Mouse (Mus musculus) mesoderm, embryonic 11.5 days (tissue): ENCODE data around the gene Xrn1.
"Not testable (repeated sequence)": the region's sequence is repeated elsewhere in the genome, so short reads cannot be mapped to it uniquely, and the experiment has no call there.

ENCODE experiments used
- DNase-seq: peaks from one replicate; pipeline ENCODE4 v3.0.0-alpha.2; 2012; ENCODE audit warnings: low read depth, low spot score

The Xrn1 gene

DNA sequence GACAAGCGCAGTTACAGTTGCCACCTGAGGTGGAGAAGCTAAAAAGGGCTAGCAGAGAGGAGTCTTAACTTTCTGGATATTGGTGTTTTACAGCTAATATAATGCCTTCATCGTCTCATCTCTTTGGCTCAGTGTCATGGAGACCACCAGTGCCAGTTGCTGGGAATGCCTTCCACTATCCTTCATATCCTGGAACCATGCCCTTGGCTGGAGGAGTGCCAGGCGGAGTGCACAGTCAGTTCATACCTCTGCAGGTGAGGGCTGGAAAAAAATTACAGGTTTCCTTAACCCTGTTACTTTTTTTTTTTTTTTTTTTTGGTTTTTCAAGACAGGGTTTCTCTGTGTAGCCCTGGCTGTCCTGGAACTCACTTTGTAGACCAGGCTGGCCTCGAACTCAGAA is 96.9 kb downstream of the Xrn1 start:
- no peak for DNase-seq

- DNase-seq: no peak
Observed at GRCm38 (mm10) chr9:96054878-96055277, 100.3 kb downstream of the Xrn1 start.

GRCm38 (mm10) chr9:96056417-96057223 is 102.1 kb downstream of the Xrn1 start:
- DNase-seq: no peak

DNA sequence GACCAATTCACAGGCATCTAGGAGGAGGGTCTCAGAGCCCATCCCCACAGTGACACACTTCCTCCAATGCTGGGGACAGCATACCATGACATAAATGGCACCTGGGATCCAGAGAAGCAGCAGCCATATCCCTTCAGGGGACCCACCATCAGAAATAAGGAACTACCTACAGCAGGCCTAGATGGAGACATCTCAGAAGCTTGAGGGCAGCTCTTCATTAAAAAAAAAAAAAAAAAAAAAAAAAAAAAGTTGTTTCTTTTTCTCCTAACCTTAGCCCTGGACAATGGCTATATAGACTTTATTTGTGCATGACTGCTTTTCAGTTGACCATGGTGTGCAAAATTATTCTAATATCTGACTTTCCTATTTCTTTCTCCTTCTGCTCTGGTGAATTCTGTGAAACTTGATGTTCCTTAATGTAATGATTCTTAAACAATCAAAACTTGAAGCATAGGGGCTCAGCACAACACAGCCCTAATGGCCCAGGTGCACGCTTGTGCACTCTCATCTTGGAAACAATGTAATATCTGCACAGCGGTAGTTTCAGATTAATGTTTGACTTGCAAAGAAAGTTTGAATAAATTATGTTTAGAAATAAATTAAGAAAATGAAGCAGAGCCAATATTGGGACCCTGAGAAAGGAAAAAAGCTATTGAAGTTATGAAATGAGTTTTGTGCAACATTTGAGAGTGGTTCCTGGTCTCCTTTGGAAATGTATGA is 108.7 kb downstream of the Xrn1 start:
- no peak for DNase-seq

DNA sequence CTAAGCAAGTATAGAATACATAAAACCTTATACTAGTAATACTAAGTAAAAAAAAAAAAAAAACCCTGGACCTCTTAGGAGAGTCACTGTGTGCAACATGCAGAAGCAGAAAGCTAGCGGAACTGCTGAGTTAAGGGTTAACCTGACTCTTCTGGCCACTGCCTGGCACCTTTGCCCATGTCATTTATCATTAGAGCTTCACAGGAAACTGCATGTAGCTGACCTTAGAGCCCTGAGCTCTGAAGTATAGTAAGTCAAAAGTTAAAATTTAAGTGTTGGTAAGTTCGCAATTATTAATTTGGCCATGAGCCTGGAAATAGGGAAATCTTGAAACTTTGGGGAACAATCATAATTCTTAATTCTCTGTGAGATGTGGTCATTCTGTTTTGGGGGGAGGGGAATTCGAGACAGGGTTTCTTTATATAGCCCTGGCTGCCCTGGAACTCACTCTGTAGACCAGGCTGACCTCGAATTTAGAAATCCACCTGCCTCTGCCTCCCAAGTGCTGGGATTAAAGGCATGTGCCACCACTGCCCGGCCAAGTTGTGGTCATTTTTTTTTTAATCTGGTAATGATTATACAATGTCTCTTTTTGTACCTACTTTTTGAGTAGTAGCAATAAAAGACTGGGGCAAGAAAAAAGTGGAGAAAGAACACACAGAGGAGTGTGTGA is 109.4 kb downstream of the Xrn1 start:
- DNase-seq: no peak

GRCm38 (mm10) chr9:96067507-96067906 is 112.9 kb downstream of the Xrn1 start:
- no peak for DNase-seq

- DNase-seq: no peak
Observed at GRCm38 (mm10) chr9:96078752-96079315, 124.3 kb downstream of the Xrn1 start.

- no peak for DNase-seq
Observed at GRCm38 (mm10) chr9:96085293-96085692, 130.7 kb downstream of the Xrn1 start.

DNA sequence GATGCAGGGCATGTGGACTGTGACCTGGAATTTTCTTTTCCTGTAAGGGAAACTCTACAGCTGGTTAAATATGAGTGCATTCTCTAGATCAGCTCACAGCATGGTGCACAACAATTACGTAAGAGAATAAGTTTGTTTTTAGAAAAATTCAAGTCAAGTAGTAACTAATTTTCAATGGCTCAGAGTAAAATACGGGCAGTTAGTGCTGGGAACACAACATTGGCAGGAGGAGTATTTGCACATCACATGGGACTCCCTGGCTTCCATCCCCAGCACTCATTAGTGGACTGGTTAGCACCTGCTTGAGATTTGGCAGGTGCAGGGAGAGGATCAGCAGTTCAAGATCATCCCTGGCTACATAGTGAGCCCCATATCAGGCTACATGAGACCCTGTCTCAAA is 133.1 kb downstream of the Xrn1 start:
- no peak for DNase-seq

- DNase-seq: not testable (repeated sequence)
Observed at GRCm38 (mm10) chr9:96088456-96088855, 133.9 kb downstream of the Xrn1 start.

DNA sequence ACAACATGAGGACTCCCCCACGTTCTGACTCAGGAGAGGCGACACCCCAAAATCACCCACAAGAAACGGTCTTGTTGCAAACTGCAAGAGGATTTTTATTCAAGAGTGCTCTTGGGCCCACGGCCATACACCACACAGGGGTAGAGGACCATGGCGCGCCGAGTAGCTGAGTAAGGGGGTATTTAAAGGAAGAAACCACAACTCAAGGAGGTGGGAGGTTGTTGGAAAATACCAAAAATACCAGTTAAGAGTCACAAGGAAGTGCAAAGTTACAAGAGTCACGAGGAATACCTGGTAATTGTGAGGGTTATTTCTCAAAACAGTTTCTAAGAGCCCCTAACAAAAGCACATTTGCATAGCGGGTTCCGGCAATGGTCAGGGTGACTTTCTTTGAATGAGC is 138.1 kb downstream of the Xrn1 start:
- DNase-seq: not testable (repeated sequence)

DNA sequence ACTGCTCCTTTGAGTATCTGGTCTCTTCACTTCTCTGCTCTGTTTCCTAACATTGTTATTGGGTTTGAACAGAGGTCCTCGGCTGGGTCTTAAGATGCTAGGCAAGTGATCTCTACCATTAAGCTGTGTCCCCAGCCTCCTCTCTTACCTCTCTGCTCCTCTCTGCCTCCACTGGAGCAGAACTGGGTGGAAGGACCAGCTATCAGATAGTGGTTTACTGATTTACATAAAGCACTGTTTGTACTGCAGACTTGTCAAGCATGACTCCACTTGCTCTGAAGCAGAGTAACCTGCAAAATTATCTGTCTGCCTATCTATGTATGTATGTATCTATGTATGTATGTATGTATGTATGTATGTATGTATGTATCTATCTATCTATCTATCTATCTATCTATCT is 138.7 kb downstream of the Xrn1 start:
- no peak for DNase-seq

DNA sequence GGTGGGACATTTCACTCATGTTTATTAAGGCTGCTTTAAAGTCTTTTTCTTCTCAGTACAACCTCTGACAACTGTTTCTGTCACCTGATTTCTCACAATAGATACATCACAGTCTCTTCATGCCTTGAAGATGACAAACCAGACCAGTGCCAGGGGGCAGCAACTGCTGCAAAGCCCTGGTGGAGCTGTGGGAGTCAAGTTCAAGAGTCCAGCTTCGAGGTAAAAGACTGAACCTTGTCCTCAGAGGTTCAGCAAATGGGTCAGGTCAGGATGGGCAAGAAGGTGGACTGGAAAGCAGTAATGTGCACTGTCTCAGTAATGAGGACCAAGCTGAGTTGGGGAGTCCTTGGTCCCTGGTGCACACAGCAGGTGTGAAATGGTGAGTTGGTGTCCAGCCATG is 139.8 kb downstream of the Xrn1 start:
- no peak for DNase-seq

DNA sequence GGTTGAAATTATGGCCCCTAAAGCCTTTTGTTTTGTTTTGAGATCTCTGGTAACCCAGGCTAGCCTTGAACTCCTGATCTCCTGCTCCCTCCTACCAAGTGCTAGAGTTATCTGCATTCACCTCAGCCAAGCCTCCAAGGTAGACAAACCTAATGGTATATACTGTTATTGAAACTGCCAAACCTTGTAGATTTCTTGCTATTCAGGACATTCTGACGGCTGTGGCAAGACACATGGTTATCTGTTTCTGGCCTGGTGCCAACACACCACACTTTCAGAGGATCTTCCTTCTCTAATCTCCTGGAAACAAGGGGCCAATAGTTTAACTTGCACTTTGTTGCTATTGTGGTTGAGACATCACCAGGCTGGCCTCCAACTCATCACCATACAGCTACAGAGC is 140.6 kb downstream of the Xrn1 start:
- no peak for DNase-seq

DNA sequence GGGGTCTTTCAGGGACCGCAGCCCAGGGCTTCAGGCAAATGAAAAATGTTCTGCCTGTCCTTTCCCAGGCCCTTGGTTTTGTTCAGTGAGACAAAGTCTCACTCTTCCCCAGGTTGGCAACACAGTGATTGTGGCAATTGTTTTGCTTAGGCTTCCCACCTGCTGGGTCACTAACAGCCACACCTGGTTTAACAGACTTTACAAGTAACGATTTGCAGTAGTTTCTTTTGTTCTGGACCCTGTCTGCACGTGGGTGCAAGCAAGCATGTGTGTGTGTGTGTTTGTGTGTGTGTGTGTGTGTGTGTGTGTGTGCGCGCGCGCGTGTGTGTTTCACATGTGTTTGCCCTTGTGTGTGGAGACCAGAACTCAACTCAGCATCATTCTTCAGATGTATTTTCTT is 148.3 kb downstream of the Xrn1 start:
- no peak for DNase-seq
